Mouse (Mus musculus): ENCODE measurements around the gene Klkb1.
"Not testable (repeated sequence)": the region's sequence is repeated elsewhere in the genome, so short reads cannot be mapped to it uniquely, and the experiment has no call there.

Klkb1 gene

DNA sequence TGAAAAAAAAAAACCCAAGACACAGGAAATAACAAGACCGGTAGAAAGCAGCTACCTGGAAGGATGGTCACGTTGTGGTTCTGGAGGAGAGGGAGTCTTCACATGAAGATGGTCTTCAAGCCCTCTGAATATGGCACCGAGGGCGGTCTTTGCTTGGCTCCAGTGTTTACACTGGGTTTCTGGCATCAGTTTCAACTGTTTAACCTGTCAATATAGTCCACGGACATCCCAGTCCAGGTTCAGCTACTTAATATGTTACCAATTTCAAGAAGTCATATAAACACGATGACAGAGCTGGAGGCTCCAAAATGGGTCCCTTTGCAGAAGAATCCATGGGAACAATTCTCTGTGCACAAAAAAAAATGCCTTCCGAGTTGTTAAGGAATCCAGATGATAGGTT is at the start of gene Klkb1:
Klkb1 (minus strand) TSS at position 173 of the 400 bp plus-strand sequence.
- in situ Hi-C loops (cut with MboI, MseI) = loop anchor here in 1 of 2 experiments (5.0 kb wide), 1 partner anchor 98 kb away; no protein-coding TSS in a partner anchor

DNA sequence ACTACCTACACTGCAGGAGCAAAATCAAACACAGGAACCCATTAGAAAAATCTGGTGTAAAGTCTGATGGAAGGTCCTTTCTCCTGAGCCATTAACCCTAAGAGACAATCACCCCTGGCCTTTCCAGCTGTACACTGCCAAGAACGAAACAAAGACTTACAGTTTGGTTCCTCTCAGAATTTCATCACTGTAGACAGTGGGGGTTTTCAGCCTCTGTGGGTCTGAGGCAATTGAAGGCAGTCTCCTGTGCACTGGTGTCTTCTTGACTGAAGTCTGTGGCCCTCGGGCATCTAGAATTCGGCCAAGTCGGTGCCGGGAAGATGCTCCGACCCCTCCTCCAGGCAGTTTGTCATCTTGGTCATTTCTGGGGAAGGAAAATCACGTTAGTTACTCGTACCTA is 49.6 kb upstream of the Klkb1 start:
- in situ Hi-C loops (cut with MboI, MseI) = no loop called here

DNA sequence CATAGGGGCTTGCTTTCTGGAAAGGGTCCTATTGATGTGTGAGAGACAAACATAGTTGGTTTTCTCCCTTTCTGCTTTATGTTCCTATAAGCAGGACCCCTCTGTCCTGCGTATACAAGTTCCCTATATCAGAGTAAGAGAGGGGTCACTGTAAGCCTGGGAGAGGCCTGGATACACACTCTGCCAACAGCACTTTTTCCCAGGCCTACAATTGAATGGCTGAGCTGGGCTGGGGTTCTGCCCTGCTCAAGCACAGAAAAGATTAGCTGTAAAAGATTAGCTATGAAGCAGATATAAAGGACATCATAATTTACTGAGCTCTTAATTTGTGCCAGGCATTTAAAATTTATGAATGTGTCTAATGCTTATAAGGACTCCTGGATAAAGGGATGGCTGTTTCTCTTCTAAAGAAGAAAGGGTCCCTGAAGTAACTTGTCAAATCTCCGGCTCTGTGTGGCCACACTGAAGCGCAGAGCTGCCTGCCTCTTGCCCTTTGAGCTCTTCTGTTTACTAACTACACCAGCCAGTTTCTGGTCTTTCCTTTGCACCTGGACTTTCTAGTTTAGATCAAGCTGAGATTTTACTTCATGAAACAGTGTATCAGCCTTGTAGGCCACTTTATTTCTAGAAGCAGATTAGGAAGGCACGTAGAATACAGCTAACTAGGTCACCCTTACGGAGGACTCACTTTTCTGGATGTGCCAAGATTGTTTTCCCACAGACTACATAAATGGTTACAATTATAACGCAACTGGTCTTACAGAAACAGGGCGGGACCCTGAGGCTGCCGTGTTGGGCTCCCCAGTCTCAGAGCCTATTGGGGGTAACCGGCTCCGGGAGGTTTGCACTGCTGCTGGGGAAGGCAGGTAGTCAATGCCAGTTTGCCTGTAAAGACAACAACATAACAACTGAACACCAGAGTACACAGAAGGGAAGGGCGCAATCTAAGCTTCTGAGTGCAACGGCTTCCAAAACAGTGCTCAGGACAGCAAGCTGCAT is 47.3 kb upstream of the Klkb1 start:
- in situ Hi-C loops (cut with MboI, MseI) = no loop called here

DNA sequence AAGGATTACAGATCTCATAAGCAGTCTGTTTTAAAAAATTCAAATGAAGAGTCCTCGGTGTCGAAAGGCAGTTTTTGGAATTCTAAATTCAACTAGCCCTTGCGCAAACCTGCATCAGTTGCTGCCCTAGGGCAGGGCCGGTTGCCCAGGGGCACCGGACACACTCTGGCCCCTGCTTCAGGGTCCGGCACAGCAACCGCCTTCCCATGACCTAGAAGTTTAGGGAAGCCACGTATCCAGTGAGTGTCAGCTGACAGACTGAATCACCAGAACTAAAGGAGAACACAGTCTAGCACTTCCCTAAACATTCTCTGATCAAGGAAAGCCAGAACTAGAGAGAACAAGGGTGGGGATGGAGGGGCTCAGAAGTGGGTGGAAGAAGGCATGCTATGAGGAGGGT is 38.8 kb upstream of the Klkb1 start:
- in situ Hi-C loops (cut with MboI, MseI) = no loop called here

DNA sequence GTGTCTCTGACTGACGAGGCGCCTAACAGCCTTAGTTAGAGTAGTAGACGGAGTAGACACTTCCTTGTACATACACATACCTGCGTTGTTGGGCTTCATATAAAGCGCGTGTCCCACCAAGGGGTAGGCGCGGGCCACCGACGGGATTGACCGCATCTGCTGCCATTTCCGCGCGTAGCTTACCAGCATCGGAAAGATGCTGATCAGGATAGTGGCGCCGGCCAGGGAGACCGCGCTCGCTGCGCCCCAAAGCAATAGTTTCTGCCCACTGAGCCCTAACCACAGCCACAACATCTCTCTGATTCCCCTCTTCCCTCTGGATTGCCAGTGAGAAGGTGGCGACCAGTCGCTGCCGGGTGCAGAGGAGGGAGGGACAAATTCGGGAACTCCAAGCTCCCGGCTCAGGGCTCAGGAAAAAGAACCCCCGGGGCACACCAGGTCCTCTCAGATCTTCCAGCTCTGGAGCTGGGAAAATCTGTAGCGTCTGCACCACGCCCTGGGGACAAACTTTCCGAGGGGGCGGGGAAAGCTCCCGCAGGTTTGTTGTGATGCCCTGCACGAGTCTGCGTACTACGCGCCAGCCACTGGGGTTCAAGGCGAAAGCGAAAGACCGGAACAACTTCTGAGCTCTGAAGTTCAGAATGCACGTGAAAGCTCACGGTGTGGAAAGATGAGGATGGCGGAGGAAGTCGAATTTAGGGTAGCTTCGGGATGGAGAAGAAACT is 38.2 kb upstream of the Klkb1 start, which contains the start of gene Cyp4v3:
Cyp4v3 (minus strand) TSS at position 532 of the 725 bp plus-strand sequence.
- in situ Hi-C loops (cut with MboI, MseI) = no loop called here

DNA sequence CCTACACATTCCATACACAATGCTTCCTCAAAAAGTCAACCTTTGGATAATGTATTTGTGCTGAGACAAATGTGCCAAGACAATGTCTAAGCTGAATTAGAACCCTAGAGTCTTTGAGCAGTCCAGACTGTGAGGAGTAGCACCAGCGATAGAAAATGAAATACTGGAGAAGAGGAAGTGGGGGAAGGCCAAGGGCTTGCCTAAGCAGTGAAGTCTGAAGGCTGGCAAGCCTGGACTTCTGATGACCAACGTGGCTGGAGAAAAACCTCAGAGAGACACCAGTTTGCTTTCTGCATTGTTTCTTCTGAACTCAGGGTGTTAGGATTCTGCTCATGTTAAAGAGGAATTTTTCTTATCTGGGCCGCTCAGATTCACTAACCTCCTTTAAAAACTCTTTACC is 36.2 kb upstream of the Klkb1 start:
- in situ Hi-C loops (cut with MboI, MseI) = no loop called here

DNA sequence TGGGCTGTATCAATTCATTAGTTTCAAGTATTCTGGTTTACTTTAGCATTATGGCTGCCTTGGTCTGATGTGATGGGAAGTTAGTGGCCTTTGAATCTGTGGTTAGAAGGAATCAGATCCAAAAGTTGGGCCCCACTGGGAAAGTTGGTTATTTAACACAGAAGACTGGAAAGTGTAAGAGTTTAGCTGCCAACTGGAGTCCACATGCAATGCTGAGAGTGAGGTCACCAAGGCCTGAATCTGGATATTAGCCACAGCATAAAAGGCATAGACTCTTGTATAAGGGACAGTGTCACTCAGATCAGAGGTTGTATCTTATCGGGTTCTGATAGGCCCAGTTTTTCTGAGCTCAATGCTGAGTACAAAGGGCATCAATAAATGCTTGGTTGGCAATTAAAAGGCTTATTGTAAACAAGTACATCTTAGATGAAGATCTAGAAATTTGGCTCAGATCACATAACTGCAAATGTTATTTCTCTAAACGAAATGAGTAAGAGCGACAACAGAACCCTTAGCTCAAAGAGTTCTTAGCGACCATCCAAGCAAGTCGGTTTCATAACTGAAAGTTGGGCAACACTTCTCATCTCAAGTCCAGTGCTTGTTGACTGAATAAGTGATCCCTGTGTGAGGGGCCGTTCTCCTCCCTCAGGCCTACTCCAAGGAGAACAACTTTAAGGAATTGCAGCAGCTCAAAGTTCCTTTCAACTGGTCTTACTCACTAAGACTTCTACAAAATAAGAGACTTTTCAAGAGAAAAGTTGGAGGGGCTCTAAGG is 34.7 kb upstream of the Klkb1 start:
- in situ Hi-C loops (cut with MboI, MseI) = no loop called here

DNA sequence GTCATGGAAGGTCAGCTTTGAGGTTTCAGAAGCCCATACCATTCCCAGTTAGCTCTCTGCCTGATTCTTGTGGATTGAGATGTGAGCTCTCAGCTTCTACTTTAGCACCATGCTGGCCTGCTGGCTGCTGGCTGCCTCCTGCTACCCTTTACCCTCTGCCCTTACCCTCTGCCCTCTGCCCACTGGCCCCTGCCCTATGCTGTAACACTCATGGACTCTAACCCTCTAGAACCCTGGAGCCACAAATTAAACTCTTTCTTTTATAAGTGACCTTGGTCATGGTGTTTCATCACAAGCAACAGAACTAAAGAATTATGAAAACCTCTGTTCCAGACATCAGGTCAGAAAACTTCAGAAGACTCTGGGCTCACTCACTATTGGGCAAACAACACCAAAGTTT is 32.4 kb upstream of the Klkb1 start:
- in situ Hi-C loops (cut with MboI, MseI) = not testable (repeated sequence)

DNA sequence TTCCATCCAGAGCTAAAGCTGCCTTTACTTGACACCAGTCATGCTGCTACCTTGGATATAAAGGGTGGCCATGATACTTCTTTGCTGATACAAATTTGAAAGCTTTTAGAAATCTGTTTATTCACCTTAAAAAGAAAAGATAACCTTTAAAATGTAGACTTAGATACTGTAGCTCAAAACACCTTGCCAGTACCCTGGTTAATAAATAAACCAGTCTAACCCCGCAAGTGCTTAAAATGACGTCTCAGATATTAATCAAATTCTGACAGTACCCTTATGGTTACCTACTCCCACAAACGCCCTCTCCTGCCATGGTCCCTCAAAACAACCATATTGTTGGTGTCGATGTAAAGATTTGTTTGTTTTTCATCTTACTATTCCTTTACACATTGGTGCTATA is 29.5 kb upstream of the Klkb1 start:
- in situ Hi-C loops (cut with MboI, MseI) = no loop called here

DNA sequence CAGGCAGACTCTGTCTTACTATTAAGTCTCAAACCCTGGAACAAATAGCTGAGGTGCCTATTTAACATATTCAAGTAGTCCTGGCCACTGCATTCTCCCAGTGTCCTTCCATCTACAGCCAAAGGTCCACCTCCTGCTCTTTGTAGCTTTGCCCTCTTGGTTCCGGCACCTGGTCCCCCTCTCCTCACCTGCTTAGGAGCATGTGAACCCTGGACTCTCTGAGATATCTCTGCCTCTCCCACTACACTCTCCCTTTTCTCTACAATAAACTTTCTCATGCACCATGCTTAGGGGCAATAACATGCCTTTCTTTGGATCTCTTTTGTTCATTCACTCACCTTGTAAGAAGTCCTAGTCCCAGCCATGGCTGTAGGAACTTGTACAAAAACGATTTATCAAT is 26.7 kb upstream of the Klkb1 start:
- in situ Hi-C loops (cut with MboI, MseI) = no loop called here

DNA sequence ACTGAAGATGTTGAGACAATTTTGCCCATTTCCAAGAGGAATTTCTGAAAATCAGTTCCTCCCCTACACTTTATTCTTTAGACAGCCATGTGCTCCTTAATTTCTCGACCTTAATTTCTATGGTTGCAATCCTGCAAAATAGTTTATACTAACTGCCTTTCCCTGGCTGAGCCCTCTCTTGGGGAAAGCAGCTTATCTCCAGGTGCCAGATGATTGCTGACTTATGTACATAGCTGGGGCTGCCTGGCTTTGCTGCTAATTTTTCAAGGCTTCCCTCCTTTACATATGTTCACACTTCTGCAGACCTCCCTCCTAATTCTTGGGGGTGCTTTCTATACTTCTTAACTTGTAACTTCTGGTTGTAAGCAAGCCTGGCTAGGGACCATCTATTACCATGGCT is 26.3 kb upstream of the Klkb1 start:
- in situ Hi-C loops (cut with MboI, MseI) = no loop called here

DNA sequence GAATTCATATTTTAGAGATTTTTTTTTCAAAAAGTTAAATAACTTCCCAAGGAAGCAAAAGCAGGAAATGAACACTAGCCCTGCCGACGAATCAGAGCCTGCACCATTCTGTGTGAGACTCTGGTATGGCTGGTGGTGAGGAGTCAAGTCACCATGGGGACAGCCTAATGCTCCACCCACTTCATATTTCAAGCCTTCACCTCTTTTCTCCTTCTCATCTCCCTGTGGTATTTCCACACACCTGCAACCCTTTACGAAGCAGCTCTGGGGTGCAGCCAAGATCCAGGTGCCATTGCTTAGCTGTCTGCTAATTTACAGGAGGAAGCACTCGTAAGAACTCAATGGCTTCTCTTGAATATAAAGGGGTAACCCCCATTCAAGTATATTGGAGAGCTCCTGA is 16.3 kb upstream of the Klkb1 start:
- in situ Hi-C loops (cut with MboI, MseI) = no loop called here

DNA sequence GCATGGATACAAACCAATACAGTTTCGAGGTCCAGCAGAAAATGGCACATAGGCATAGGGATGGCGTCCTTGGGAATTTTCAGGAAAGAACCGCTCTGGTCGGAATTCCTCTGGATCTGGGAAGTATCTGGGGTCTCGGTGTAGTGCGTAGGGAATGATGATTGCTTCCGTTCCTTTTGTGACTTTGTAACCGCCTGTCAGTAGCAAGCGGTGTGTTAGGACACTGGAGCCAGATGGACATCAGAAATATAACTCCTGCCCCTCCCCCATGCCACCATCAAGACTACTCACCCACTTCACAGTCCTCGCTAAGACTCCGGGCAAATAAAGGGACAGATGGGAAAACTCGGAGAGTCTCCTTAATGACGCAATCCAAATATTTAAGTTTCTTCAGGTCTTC is 13.7 kb upstream of the Klkb1 start, which contains the start of gene Gm45753:
Gm45753 (minus strand) TSS at position 101 of the 400 bp plus-strand sequence.
- in situ Hi-C loops (cut with MboI, MseI) = no loop called here

DNA sequence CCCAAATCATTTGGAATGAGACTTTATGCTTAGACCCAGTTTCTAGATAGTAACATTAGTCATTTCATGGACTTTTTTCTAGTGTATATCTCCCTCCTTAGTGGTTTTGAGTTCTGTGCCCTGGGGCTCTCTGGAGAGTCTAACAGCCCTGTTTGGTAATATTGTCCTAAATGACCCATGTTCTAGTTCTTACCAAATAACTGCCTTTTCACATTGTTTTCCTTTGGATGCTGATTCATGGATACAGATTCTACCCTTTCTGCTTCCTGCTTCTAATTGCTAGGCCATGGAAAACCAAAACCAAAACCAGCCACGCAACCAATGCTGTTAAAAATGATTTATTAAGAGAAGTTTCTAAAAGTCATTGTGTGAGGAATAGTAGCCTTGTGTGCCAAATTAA is 10.8 kb upstream of the Klkb1 start:
- in situ Hi-C loops (cut with MboI, MseI) = no loop called here

DNA sequence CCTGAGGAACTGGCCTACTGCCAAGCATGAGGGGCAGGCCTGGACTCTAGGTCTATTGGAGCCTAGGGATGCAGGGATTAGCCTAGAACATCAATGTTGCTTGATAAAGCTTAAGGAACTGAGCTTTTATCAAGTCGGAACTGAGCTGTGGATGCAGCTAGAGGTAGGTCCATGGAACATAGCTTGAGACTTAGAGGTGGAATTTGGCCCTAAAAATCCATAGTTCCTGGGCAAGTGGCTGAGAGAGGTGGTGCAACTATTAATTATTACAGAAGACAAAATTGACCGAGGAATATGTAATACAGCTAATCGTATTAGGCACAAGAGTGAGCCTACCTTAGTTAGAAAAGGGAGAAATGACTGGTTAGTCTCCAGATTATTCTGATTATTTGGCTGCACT is 9.7 kb upstream of the Klkb1 start:
- in situ Hi-C loops (cut with MboI, MseI) = no loop called here

DNA sequence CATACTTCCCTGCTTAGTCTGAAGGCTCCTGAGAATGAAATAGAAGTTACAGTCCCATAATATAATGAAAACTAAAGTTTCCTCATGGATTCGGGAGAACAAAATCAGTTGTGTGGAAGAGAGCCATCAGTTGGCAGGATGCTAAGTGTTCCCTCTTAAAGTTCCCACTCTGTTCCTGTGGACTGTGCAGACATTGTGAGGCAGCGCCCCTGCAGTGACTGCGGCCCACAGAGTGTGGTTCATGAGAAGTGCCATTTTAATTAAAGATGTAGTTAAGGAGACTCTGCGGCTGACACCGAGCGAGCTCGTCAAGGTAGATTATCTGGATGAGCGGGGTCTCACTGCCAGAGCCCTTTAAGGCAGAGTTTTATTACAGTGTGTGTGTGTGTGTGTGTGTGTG is 7.7 kb upstream of the Klkb1 start:
- in situ Hi-C loops (cut with MboI, MseI) = no loop called here

DNA sequence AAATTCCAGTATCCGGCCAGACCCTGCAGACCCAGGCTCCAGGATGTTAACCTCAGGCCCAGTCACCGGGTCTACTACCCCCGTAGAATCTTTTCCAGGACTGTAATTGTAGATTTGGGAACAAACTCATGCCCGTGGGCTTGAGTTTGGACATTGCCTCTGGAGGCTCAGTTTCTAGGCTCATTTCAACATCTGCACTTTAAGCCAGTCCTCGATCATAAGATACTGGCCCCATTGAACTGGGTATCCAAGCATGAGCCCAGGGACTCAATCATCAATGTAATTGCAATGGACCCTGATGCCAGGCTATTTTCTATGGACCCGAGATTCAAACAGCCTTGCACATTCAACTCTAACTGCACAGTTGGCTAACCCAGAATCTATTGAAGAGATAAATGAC is 617 bp upstream of the Klkb1 start:
- in situ Hi-C loops (cut with MboI, MseI) = loop anchor here in 1 of 2 experiments (5.0 kb wide), 1 partner anchor 97 kb away; no protein-coding TSS in a partner anchor

DNA sequence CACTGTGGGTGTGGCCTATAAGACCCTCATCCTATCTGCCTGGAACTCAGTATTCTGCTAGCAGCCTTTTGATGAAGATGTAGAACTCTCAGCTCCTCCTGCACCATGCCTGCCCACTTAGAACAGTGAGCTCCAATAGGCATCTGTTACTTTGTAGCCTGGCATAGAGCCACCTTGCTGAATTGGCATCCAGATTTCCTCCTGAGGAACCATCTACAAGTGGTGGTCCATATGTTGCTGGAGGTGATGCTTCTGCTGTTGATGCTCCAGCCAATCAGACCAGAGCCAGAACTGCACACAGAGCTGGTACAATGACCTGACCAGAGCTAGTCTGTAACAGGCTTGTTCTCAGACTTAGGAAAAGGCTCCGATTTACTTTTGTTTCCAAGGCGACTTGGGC is 2.9 kb downstream of the Klkb1 start:
- in situ Hi-C loops (cut with MboI, MseI) = no loop called here

DNA sequence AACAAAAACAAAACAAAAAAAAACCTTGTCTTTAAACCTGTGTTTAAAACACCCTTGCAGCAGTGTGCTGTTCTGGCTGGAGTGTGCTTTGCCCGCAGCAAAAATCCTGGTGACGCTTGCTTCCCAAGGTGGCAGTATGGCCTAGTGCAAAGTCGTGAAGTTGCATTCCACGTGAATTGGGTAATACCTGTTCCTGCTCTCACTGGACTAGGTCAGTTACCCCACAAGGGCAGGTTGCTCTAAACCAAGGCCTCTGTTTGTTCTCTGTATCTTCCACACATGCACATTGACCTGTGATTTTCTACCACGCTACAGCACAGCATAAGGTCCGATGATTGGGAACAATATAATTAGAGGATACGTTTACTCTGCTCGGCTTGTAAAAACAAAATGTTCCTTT is 13.0 kb downstream of the Klkb1 start:
- in situ Hi-C loops (cut with MboI, MseI) = no loop called here

DNA sequence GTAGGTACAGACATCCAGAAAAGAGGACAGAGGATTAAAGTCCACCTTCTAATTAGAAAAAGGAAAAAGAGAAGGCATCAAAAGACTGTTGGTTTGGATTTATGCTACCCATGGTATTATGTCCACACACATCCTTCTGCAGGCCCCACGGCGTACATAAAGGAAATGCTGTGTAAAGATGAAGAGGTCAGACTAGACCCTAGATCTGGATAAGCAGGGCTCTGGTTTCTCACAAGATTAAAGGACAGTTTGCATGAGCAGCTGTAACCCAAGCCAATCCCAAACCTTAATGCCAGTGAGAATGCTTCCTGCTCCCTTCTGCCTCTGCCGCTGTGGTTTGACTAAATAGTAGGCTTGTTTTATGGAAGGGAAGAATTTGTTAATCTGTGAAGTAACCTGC is 17.2 kb downstream of the Klkb1 start:
- in situ Hi-C loops (cut with MboI, MseI) = no loop called here

DNA sequence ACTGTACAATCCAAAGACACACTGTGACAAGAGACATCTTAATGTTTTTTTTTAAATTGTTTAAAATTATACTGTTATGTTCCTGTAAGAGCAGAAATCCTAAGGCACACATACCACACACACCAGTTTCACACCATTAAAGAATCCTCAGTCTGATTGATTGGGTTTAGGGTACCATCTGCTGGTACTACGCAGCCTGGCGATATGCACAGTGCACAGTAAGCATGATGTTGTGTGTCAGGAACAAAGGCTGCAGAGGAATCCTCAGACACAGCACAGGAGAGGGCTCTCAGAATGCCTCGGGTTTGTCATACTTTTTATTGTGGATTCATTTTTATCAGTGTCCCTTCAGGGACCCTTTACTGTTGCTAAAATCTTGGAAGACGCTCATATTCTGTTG is 20.3 kb downstream of the Klkb1 start:
- in situ Hi-C loops (cut with MboI, MseI) = no loop called here

DNA sequence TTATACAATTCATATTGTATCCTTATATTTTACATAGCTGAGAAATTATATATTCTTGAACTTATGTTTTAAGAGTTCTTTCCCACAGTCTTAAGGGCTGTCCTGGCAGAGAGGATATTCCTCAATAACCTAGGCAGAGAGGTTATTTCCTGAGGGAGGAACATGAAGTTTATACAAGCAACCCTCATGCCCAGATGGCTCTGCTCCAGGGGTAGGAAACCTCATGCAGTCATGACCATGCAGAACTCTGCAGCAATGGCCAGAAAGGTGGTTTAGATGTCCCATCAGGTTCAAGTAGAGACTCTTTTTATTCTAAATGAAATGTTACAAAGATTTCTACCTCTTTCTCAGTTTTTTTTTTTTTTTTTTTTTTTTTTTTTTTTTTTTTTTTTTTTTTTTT is 25.6 kb downstream of the Klkb1 start:
- in situ Hi-C loops (cut with MboI, MseI) = no loop called here

Data from T-helper 17 cell (primary cell).